Mouse (Mus musculus): ENCODE data around the gene Lmo3. TPM values are rescaled to one million over a fixed set of nuclear protein-coding genes. Genes with fewer than 3 reads are reported as not detected.

Gene Lmo3
- polyA plus RNA-seq, 1 experiment from 2014 or later, result 1.3 TPM

GRCm38 (mm10) chr6:138503946-138504345 is 77.8 kb downstream of the Lmo3 start:
- Histone ChIP-seq H3K4me3 (ENCODE audit: low read depth, low read length) (no peak overlapping the region), H3K27me3 (ENCODE audit: control insufficient read depth, insufficient read depth, low read length) (no peaks in the 10 kb centered on the region), H3K36me3 (ENCODE audit: control insufficient read depth, insufficient read depth, low read length) (no peaks in the 10 kb centered on the region), H3K27ac (replicated peaks) (no peak overlapping the region), H3K4me1 (replicated peaks; ENCODE audit: control insufficient read depth, insufficient read depth) (no peaks in the 10 kb centered on the region), H3K4me2 (replicated peaks; ENCODE audit: low read depth) (no peak overlapping the region), H3K9me3 (ENCODE audit: control insufficient read depth, low read length) (no peaks in the 10 kb centered on the region), H3K9ac (ENCODE audit: low read length) (no peak overlapping the region)
- DNase-seq (ENCODE audit: low spot score), result no peak
- WGBS, result 88% methylated on average over 1 of the region's 1 CpGs
- no peak for ATAC-seq (ENCODE audit: low FRiP score, low TSS enrichment)
- TF ChIP-seq EP300 (optimal IDR thresholded peaks at IDR 0.05) (no peak), CTCF (IDR thresholded peaks at IDR 0.05; ENCODE audit: low read depth) (no peak)

- no peak overlapping the region for H3K27ac ChIP-seq (replicated peaks)
- no peaks in the 10 kb centered on the region for H3K36me3 ChIP-seq (ENCODE audit: control insufficient read depth, insufficient read depth, low read length)
- TF ChIP-seq EP300 (optimal IDR thresholded peaks at IDR 0.05) (no peak), CTCF (IDR thresholded peaks at IDR 0.05; ENCODE audit: low read depth) (no peak)
- H3K27me3 ChIP-seq (ENCODE audit: control insufficient read depth, insufficient read depth, low read length), result no peaks in the 10 kb centered on the region
- H3K4me1 ChIP-seq (replicated peaks; ENCODE audit: control insufficient read depth, insufficient read depth), result no peaks in the 10 kb centered on the region
- H3K9me3 ChIP-seq (ENCODE audit: control insufficient read depth, low read length), result no peaks in the 10 kb centered on the region
- DNase-seq (ENCODE audit: low spot score) (no peak), ATAC-seq (ENCODE audit: low FRiP score, low TSS enrichment) (no peak)
- no peak overlapping the region for H3K4me2 ChIP-seq (replicated peaks; ENCODE audit: low read depth)
- WGBS, result 92% methylated on average over 3 of the region's 3 CpGs
- no peak overlapping the region for H3K4me3 ChIP-seq (ENCODE audit: low read depth, low read length)
- H3K9ac ChIP-seq (ENCODE audit: low read length), result no peak overlapping the region
Measured at GRCm38 (mm10) chr6:138482834-138483233, 98.9 kb downstream of the Lmo3 start.

- Histone ChIP-seq H3K9me3 (ENCODE audit: control insufficient read depth, low read length) (no peaks in the 10 kb centered on the region), H3K4me3 (ENCODE audit: low read depth, low read length) (no peak overlapping the region), H3K36me3 (ENCODE audit: control insufficient read depth, insufficient read depth, low read length) (no peaks in the 10 kb centered on the region), H3K27me3 (ENCODE audit: control insufficient read depth, insufficient read depth, low read length) (no peaks in the 10 kb centered on the region), H3K4me1 (replicated peaks; ENCODE audit: control insufficient read depth, insufficient read depth) (no peaks in the 10 kb centered on the region), H3K9ac (ENCODE audit: low read length) (no peak overlapping the region), H3K27ac (replicated peaks) (no peak overlapping the region), H3K4me2 (replicated peaks; ENCODE audit: low read depth) (no peak overlapping the region)
- 22% methylated on average over 5 of the region's 5 CpGs for WGBS
- peak; percentile 81 for DNase-seq (ENCODE audit: low spot score)
- TF ChIP-seq CTCF (IDR thresholded peaks at IDR 0.05; ENCODE audit: low read depth) (peak; percentile 99), EP300 (optimal IDR thresholded peaks at IDR 0.05) (no peak)
- 0 out of 2 replicates have a peak, but pooled peaks have one; percentile 26 for ATAC-seq (ENCODE audit: low FRiP score, low TSS enrichment)
Measured at GRCm38 (mm10) chr6:138477611-138478010, 104.2 kb downstream of the Lmo3 start.

GRCm38 (mm10) chr6:138469204-138469603 is 112.6 kb downstream of the Lmo3 start:
- H3K4me2 ChIP-seq (replicated peaks; ENCODE audit: low read depth), result no peak overlapping the region
- no peaks in the 10 kb centered on the region for H3K27me3 ChIP-seq (ENCODE audit: control insufficient read depth, insufficient read depth, low read length)
- WGBS, result 50% methylated on average over 4 of the region's 4 CpGs
- no peaks in the 10 kb centered on the region for H3K4me1 ChIP-seq (replicated peaks; ENCODE audit: control insufficient read depth, insufficient read depth)
- H3K9ac ChIP-seq (ENCODE audit: low read length), result no peak overlapping the region
- H3K36me3 ChIP-seq (ENCODE audit: control insufficient read depth, insufficient read depth, low read length), result no peaks in the 10 kb centered on the region
- no peaks in the 10 kb centered on the region for H3K9me3 ChIP-seq (ENCODE audit: control insufficient read depth, low read length)
- ATAC-seq (ENCODE audit: low FRiP score, low TSS enrichment), result no peak
- no peak for DNase-seq (ENCODE audit: low spot score)
- H3K27ac ChIP-seq (replicated peaks), result no peak overlapping the region
- H3K4me3 ChIP-seq (ENCODE audit: low read depth, low read length), result no peak overlapping the region
- TF ChIP-seq EP300 (optimal IDR thresholded peaks at IDR 0.05) (no peak), CTCF (IDR thresholded peaks at IDR 0.05; ENCODE audit: low read depth) (no peak)

GRCm38 (mm10) chr6:138444515-138445048 is 137.2 kb downstream of the Lmo3 start:
- ATAC-seq (ENCODE audit: low FRiP score, low TSS enrichment) (no peak), DNase-seq (ENCODE audit: low spot score) (no peak)
- Histone ChIP-seq H3K4me1 (replicated peaks; ENCODE audit: control insufficient read depth, insufficient read depth) (no peaks in the 10 kb centered on the region), H3K9ac (ENCODE audit: low read length) (no peak overlapping the region), H3K9me3 (ENCODE audit: control insufficient read depth, low read length) (no peaks in the 10 kb centered on the region), H3K36me3 (ENCODE audit: control insufficient read depth, insufficient read depth, low read length) (no peaks in the 10 kb centered on the region), H3K4me3 (ENCODE audit: low read depth, low read length) (no peak overlapping the region), H3K27ac (replicated peaks) (no peak overlapping the region), H3K27me3 (ENCODE audit: control insufficient read depth, insufficient read depth, low read length) (no peaks in the 10 kb centered on the region), H3K4me2 (replicated peaks; ENCODE audit: low read depth) (no peak overlapping the region)
- TF ChIP-seq EP300 (optimal IDR thresholded peaks at IDR 0.05) (no peak), CTCF (IDR thresholded peaks at IDR 0.05; ENCODE audit: low read depth) (no peak)
- 78% methylated on average over 3 of the region's 3 CpGs for WGBS

GRCm38 (mm10) chr6:138437351-138437750 is 144.4 kb downstream of the Lmo3 start:
- Histone ChIP-seq H3K27ac (replicated peaks) (no peak overlapping the region), H3K4me2 (replicated peaks; ENCODE audit: low read depth) (no peak overlapping the region), H3K4me3 (ENCODE audit: low read depth, low read length) (no peak overlapping the region), H3K9me3 (ENCODE audit: control insufficient read depth, low read length) (no peaks in the 10 kb centered on the region), H3K4me1 (replicated peaks; ENCODE audit: control insufficient read depth, insufficient read depth) (no peaks in the 10 kb centered on the region), H3K36me3 (ENCODE audit: control insufficient read depth, insufficient read depth, low read length) (no peaks in the 10 kb centered on the region), H3K27me3 (ENCODE audit: control insufficient read depth, insufficient read depth, low read length) (no peaks in the 10 kb centered on the region), H3K9ac (ENCODE audit: low read length) (no peak overlapping the region)
- no peak for DNase-seq (ENCODE audit: low spot score)
- no peak for TF ChIP-seq EP300 (optimal IDR thresholded peaks at IDR 0.05)
- TF ChIP-seq CTCF (IDR thresholded peaks at IDR 0.05; ENCODE audit: low read depth), result no peak
- no peak for ATAC-seq (ENCODE audit: low FRiP score, low TSS enrichment)
- 41% methylated on average over 3 of the region's 3 CpGs for WGBS
